Mouse (Mus musculus): ENCODE measurements at regions not wholly inside any gene's neighbourhood (a gene's known extent, or its start where the extent isn't known, plus 50 kb on each side); places are given as distances from the start of the nearest gene placed in this dataset.

DNA sequence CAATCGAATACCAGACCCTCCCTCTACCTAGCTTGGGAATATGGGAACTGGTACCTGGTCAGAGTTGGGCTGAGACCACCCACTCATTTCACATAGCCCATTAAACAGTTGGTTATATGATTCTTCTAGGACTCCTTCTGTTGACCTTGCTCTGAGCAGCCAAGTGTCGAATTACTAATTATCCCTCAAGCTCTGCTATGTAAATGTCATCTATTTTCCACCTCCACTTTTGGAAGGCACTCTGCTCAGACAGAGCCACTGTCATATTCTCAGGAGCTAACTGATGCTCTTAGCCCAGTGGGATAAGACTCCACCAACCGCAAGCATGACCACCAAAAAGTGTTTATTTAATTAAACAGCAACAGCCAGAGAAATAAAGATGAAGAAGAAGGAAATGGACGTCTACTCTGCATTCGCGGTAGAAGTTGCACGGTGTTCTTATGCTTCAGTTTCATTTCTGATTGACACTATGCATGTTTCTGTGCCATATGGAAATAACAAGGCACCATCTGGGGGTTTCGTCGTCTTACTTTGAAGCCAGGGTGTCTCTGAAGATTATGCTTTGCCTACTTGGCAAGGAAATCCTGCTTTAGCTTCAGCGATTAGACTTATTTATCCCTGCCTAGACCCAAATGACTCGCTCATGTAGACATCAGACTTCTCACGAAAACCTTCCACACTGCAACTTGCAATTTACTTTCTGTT is 206.5 kb downstream of the Csl start:
- no peak for DNase-seq (ENCODE audit: low spot score)
- ATAC-seq (ENCODE audit: insufficient read depth, low FRiP score, low TSS enrichment), result no peak
- no peaks in the 10 kb centered on the region for H3K4me1 ChIP-seq (ENCODE audit: control insufficient read depth, insufficient read depth, low read length)
- 79% methylated on average over 12 of the region's 12 CpGs for WGBS
- H3K27me3 ChIP-seq (ENCODE audit: control insufficient read depth, insufficient read depth, low read length), result no peaks in the 10 kb centered on the region
- H3K9me3 ChIP-seq (ENCODE audit: control insufficient read depth, low read length), result no peaks in the 10 kb centered on the region
- H3K36me3 ChIP-seq (ENCODE audit: control insufficient read depth, insufficient read depth, low read length), result no peaks in the 10 kb centered on the region
- no peak overlapping the region for H3K4me2 ChIP-seq (ENCODE audit: low read depth)
- no peak overlapping the region for H3K4me3 ChIP-seq (ENCODE audit: low read depth, low read length)
- H3K9ac ChIP-seq (ENCODE audit: low read length), result no peak overlapping the region
- H3K27ac ChIP-seq (ENCODE audit: low read depth, low read length), result no peak overlapping the region

DNA sequence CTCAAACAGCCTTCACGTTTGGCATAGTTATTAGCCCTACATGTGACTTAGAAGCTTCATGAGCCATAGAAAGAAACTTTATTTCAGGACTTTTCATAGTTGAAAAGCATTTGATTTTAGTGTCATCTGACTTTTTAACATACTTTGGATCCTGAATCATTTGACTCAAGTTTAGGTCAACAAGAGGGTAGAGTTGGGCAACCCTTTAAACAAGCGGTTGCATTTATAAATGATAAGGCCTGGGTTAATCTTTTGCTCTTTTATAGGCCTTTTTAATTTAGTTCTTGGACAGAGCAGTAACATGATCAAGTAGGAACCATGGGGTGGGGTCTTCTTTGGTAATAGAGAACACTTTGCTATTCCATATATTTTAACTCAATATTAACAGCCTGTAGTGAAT is 204.4 kb downstream of the Csl start:
- WGBS, result 91% methylated on average over 2 of the region's 2 CpGs

DNA sequence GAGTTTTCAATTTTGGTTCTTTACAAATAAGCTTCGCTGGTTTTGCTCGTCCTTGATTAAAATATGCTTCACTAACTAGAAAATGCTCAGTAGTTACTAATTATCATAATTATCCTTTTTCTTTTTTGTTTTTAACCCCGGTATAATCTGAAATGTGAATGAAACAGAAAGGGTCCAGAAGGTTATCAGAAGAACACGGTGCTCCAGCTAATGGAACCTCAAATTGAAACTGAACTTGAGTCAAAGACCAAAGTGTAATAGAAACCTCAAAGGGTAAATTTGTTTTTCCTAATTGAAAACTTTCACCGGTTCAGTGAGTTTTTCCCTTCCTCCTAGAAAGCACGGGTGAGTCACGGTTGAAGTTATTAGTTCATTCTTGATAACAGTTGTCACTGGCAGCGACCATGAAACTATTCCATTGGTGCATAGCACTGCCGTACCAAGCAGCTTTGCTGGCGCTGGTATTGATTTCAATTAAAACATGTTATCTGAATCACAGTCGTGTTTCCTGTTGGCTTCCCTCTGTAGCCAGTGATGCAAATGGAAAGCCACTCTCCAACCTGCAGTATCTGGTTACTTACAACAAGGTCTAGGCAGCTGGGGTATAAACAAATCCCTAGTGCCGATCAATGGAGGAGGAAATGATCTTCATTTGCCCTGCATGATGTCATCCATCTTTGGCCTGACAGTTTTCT is 203.7 kb downstream of the Csl start:
- no peak overlapping the region for H3K9ac ChIP-seq (ENCODE audit: low read length)
- no peaks in the 10 kb centered on the region for H3K9me3 ChIP-seq (ENCODE audit: control insufficient read depth, low read length)
- no peak for ATAC-seq (ENCODE audit: insufficient read depth, low FRiP score, low TSS enrichment)
- no peaks in the 10 kb centered on the region for H3K27me3 ChIP-seq (ENCODE audit: control insufficient read depth, insufficient read depth, low read length)
- no peak overlapping the region for H3K4me3 ChIP-seq (ENCODE audit: low read depth, low read length)
- H3K27ac ChIP-seq (ENCODE audit: low read depth, low read length), result no peak overlapping the region
- no peak for DNase-seq (ENCODE audit: low spot score)
- H3K4me2 ChIP-seq (ENCODE audit: low read depth), result no peak overlapping the region
- H3K36me3 ChIP-seq (ENCODE audit: control insufficient read depth, insufficient read depth, low read length), result no peaks in the 10 kb centered on the region
- WGBS, result 72% methylated on average over 12 of the region's 12 CpGs
- no peaks in the 10 kb centered on the region for H3K4me1 ChIP-seq (ENCODE audit: control insufficient read depth, insufficient read depth, low read length)

More for the DNA sequence above, 204.4 kb downstream of the Csl start:
- no peaks in the 10 kb centered on the region for H3K9me3 ChIP-seq (ENCODE audit: control insufficient read depth, low read length)
- H3K4me3 ChIP-seq (ENCODE audit: low read depth, low read length), result no peak overlapping the region
- H3K4me1 ChIP-seq (ENCODE audit: control insufficient read depth, insufficient read depth, low read length), result no peaks in the 10 kb centered on the region
- H3K9ac ChIP-seq (ENCODE audit: low read length), result no peak overlapping the region
- no peak overlapping the region for H3K4me2 ChIP-seq (ENCODE audit: low read depth)
- no peaks in the 10 kb centered on the region for H3K36me3 ChIP-seq (ENCODE audit: control insufficient read depth, insufficient read depth, low read length)
- no peak for DNase-seq (ENCODE audit: low spot score)
- ATAC-seq (ENCODE audit: insufficient read depth, low FRiP score, low TSS enrichment), result no peak
- H3K27me3 ChIP-seq (ENCODE audit: control insufficient read depth, insufficient read depth, low read length), result no peaks in the 10 kb centered on the region
- H3K27ac ChIP-seq (ENCODE audit: low read depth, low read length), result no peak overlapping the region

DNA sequence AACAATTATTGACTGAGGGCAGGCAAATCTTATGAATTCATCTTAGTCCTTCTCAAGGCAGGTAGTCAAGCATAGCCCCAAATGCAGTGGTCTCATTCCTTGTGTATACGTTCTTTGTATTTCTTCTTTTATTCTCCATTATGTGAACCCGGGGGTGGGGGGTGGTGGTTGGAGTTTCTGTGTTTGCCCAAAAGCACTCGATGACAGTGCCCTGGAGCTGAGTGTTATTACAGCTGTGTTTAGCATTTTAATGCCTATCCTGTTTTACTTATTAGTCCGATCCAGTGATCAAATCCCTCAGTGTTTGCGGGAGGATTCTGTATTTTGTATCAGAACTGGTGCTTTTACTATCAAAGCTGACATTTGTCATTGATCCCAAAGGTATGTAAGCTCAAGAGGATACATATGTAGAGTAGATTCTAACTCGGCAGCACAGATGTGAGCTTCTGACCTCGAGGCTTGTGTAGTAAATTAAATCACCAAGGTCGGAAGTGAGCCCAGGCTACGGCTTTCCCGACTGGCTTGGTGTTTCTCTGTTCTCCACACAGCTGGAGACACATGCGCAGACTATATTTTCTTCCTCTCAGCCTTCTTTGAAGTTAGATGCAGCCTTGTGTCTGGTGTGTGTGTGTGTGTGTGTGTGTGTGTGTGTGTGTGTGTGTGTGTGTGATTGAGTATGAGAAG is 203.0 kb downstream of the Csl start:
- no peak overlapping the region for H3K4me2 ChIP-seq (ENCODE audit: low read depth)
- DNase-seq (ENCODE audit: low spot score) (peak; percentile 27), ATAC-seq (ENCODE audit: insufficient read depth, low FRiP score, low TSS enrichment) (no peak)
- H3K9ac ChIP-seq (ENCODE audit: low read length), result no peak overlapping the region
- no peak overlapping the region for H3K4me3 ChIP-seq (ENCODE audit: low read depth, low read length)
- no peak overlapping the region for H3K27ac ChIP-seq (ENCODE audit: low read depth, low read length)
- WGBS, result 57% methylated on average over 11 of the region's 11 CpGs
- no peaks in the 10 kb centered on the region for H3K27me3 ChIP-seq (ENCODE audit: control insufficient read depth, insufficient read depth, low read length)
- H3K36me3 ChIP-seq (ENCODE audit: control insufficient read depth, insufficient read depth, low read length), result no peaks in the 10 kb centered on the region
- H3K9me3 ChIP-seq (ENCODE audit: control insufficient read depth, low read length), result no peaks in the 10 kb centered on the region
- no peaks in the 10 kb centered on the region for H3K4me1 ChIP-seq (ENCODE audit: control insufficient read depth, insufficient read depth, low read length)

DNA sequence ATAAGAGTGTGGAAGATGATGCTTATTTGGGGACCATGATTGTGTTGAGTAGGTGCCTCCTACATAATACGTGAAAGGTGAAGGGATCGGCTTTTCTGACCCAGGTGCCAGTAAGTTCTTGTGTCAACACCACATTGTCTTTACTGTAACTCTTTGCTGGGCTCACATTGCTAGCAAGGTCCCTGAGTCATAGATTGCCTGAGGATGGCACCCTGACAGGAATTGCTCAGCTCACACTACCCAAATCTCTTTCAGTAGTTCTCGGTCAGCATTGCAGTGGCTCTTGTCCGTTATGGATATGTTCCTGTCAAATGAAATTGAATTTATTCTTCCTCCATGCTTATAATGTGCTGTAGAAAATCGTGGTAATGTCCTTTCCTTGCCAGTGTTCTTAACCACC is 200.8 kb downstream of the Csl start:
- Histone ChIP-seq H3K27ac (ENCODE audit: low read depth, low read length) (no peak overlapping the region), H3K9ac (ENCODE audit: low read length) (no peak overlapping the region), H3K4me3 (ENCODE audit: low read depth, low read length) (no peak overlapping the region), H3K4me1 (ENCODE audit: control insufficient read depth, insufficient read depth, low read length) (no peaks in the 10 kb centered on the region), H3K36me3 (ENCODE audit: control insufficient read depth, insufficient read depth, low read length) (no peaks in the 10 kb centered on the region), H3K27me3 (ENCODE audit: control insufficient read depth, insufficient read depth, low read length) (no peaks in the 10 kb centered on the region), H3K9me3 (ENCODE audit: control insufficient read depth, low read length) (no peaks in the 10 kb centered on the region), H3K4me2 (ENCODE audit: low read depth) (no peak overlapping the region)
- WGBS, result 87% methylated on average over 5 of the region's 5 CpGs
- DNase-seq (ENCODE audit: low spot score) (no peak), ATAC-seq (ENCODE audit: insufficient read depth, low FRiP score, low TSS enrichment) (no peak)

DNA sequence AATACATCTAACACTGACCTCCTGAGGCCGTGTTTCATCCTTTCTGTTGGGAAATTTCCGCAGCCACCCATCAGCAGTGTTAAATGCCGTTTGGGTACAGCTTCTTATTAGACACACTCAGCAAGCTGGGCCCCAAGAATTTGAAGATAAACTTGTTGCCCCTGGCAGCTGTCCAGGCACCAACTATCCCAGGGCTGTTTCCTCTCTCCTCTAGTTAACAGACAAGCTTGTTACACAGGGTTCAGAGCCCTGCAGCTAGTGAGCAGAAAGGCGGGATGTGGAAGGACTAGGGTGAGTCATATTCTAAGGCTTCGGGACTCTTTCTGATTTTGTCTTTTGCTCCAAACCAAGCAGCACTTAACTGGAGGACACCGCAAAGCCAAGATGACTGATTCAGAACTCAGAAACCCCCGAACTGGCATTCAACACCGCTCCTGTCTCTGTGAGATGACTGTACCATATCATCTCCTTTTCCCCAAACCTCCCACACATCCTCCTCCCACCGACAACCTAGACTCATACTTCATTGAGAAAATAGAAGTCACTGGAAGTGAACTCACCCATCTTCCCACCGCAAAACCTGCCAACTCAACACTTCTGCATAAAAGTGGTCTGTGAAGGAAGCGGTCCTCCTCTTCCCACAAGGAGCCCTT is 198.2 kb downstream of the Csl start:
- ATAC-seq (ENCODE audit: insufficient read depth, low FRiP score, low TSS enrichment) (no peak), DNase-seq (ENCODE audit: low spot score) (no peak)
- Histone ChIP-seq H3K36me3 (ENCODE audit: control insufficient read depth, insufficient read depth, low read length) (no peaks in the 10 kb centered on the region), H3K9me3 (ENCODE audit: control insufficient read depth, low read length) (no peaks in the 10 kb centered on the region), H3K9ac (ENCODE audit: low read length) (no peak overlapping the region), H3K27me3 (ENCODE audit: control insufficient read depth, insufficient read depth, low read length) (no peaks in the 10 kb centered on the region), H3K4me2 (ENCODE audit: low read depth) (no peak overlapping the region), H3K27ac (ENCODE audit: low read depth, low read length) (no peak overlapping the region), H3K4me1 (ENCODE audit: control insufficient read depth, insufficient read depth, low read length) (no peaks in the 10 kb centered on the region), H3K4me3 (ENCODE audit: low read depth, low read length) (no peak overlapping the region)
- 93% methylated on average over 11 of the region's 11 CpGs for WGBS

DNA sequence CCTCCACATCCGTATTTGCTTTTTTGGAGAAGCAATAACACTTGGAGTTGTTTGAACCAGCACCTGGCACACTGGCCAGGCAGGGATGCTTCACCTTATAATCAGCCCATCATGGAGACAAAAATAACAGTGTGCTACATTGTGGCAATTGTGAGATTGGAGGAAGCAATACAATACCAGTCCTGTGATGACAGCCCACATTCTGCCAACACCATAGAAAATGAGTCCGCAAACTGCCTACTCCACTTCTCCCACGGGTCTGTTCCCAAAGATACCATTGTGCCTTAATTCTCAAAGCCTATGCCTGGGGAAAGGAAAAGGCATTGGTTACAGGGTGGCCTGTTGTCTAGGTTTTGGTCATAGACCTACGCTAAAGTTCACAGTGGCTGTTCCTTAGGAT is 194.9 kb downstream of the Csl start:
- no peaks in the 10 kb centered on the region for H3K9me3 ChIP-seq (ENCODE audit: control insufficient read depth, low read length)
- no peak overlapping the region for H3K27ac ChIP-seq (ENCODE audit: low read depth, low read length)
- H3K4me2 ChIP-seq (ENCODE audit: low read depth), result no peak overlapping the region
- no peaks in the 10 kb centered on the region for H3K27me3 ChIP-seq (ENCODE audit: control insufficient read depth, insufficient read depth, low read length)
- DNase-seq (ENCODE audit: low spot score) (no peak), ATAC-seq (ENCODE audit: insufficient read depth, low FRiP score, low TSS enrichment) (no peak)
- no peaks in the 10 kb centered on the region for H3K36me3 ChIP-seq (ENCODE audit: control insufficient read depth, insufficient read depth, low read length)
- H3K4me1 ChIP-seq (ENCODE audit: control insufficient read depth, insufficient read depth, low read length), result no peaks in the 10 kb centered on the region
- no peak overlapping the region for H3K4me3 ChIP-seq (ENCODE audit: low read depth, low read length)
- no peak overlapping the region for H3K9ac ChIP-seq (ENCODE audit: low read length)
- 83% methylated on average over 4 of the region's 4 CpGs for WGBS

DNA sequence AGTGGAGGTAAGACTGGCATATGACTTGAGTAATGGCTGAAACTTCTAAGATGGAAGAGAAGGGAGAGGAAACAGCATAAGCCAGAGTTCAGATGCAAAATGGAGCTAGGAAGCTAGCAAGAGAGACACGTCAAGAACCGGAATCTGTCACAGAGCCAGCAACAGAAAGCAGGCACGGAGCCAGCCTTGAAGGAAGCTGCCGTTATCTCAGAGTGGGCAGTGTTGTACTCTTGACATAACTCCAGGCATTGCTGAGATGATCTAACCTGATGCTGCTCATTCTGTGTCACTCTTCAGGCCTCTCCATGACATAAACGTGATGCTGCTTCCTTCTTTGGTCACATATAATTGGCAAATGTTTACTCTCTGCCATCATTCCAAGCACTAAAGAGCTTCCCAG is 191.0 kb downstream of the Csl start:
- WGBS, result 92% methylated on average over 5 of the region's 5 CpGs

More for the DNA sequence above, 191.0 kb downstream of the Csl start:
- H3K9ac ChIP-seq (ENCODE audit: low read length), result no peak overlapping the region
- H3K4me3 ChIP-seq (ENCODE audit: low read depth, low read length), result no peak overlapping the region
- H3K4me2 ChIP-seq (ENCODE audit: low read depth), result no peak overlapping the region
- DNase-seq (ENCODE audit: low spot score) (no peak), ATAC-seq (ENCODE audit: insufficient read depth, low FRiP score, low TSS enrichment) (no peak)
- H3K27me3 ChIP-seq (ENCODE audit: control insufficient read depth, insufficient read depth, low read length), result no peaks in the 10 kb centered on the region
- no peaks in the 10 kb centered on the region for H3K4me1 ChIP-seq (ENCODE audit: control insufficient read depth, insufficient read depth, low read length)
- H3K9me3 ChIP-seq (ENCODE audit: control insufficient read depth, low read length), result no peaks in the 10 kb centered on the region
- H3K36me3 ChIP-seq (ENCODE audit: control insufficient read depth, insufficient read depth, low read length), result no peaks in the 10 kb centered on the region
- H3K27ac ChIP-seq (ENCODE audit: low read depth, low read length), result no peak overlapping the region
